Mouse (Mus musculus): Measurements from ENCODE around the gene Vps52.

Gene Vps52

GRCm38 (mm10) chr17:33920282-33921097 lies 35.1 kb upstream of the Vps52 start:
- DNase-seq = peak; percentile 80

DNA sequence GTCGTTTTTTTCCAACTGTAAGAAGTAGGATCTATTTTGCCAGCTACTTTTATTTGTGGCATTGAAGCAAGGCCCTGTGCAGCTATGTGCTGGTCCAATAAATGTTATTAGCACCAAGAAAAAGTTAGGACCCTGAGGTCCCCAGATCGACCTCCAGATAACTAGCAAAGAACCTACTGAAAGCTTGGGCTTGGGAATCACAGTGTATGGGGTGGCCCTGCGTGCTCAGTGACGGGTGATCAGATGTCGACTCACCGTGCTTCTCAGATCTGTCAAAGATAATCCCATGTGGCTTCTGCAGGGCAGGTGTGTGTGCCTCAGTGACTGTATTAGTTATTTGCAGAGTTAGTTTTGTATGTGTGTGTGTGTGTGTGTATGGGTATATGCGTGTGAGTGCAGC lies 34.3 kb upstream of the Vps52 start:
- no peak for DNase-seq

DNA sequence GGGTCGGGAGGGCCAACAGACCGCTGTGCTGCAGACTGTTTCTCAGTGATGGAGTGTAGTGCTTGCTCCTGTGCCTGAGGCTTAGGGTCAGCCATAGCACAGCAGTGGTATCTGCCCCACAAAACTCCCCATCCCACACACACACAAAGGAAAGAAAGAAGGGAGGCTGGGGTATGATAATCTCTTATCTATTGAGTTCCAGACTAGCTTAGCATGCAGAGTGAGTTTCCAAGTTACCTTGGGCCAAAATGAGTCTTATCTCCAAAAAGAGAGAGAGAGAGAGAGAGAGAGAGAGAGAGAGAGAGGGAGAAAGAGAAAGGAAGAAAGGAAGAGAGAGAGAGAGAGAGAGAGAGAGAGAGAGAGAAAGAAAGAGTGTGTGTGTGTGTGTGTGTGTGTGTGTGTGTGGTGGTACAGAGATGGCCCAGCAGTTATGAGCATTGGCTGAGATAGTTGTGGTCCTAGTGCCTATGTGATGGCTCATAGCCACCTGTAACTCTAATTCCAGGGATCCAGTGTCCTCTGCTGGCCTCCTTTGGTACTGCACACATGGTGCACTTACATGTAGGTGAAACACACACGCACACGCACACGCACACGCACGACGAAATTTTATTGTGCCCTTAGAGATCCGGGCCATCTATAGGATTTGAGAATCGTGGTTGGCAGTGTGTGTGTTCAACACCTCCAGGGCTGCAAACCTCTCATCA lies 30.9 kb upstream of the Vps52 start:
- peak; percentile 53 for DNase-seq

- DNase-seq = no peak
Measured at GRCm38 (mm10) chr17:33925406-33926116, 30.1 kb upstream of the Vps52 start.

DNA sequence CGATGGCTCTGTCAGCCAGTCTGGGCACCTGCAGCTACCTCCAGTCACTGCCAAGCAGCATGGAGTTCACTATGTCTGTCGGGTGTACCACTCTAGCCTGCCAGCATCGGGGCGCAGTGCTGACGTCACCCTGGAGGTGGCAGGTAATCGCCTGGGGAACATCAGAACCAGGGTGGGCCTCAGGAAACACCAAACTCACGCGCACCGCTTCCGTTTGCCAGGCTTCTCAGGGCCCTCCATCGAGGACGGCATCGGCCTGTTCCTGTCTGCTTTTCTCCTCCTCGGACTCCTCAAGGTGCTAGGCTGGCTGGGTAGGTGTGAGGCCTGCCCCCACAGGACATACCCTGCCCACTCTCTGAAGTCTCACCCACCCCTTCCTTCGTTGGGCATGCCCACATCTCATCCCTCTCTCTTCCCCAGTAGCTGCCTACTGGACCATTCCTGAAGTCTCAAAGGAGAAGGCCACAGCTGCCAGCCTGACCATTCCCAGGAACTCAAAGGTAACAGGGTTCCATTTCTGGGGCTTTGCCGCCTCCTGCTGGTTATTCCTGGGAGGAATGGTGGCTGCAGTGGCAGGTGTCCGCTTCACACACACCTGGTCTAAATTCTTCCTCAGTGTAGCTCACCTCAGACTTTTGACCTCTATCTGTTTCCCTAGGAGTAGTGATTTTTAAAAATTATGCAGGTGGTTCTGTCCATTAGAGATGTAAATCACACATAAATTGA lies 29.2 kb upstream of the Vps52 start:
- no peak for DNase-seq

GRCm38 (mm10) chr17:33928251-33928947 lies 27.2 kb upstream of the Vps52 start:
- no peak for DNase-seq

- peak; percentile 95 for DNase-seq
Measured at GRCm38 (mm10) chr17:33929371-33930279, 26.0 kb upstream of the Vps52 start, which contains the start of gene Rgl2. Rgl2 (plus strand) TSS chr17:33929543.

DNA sequence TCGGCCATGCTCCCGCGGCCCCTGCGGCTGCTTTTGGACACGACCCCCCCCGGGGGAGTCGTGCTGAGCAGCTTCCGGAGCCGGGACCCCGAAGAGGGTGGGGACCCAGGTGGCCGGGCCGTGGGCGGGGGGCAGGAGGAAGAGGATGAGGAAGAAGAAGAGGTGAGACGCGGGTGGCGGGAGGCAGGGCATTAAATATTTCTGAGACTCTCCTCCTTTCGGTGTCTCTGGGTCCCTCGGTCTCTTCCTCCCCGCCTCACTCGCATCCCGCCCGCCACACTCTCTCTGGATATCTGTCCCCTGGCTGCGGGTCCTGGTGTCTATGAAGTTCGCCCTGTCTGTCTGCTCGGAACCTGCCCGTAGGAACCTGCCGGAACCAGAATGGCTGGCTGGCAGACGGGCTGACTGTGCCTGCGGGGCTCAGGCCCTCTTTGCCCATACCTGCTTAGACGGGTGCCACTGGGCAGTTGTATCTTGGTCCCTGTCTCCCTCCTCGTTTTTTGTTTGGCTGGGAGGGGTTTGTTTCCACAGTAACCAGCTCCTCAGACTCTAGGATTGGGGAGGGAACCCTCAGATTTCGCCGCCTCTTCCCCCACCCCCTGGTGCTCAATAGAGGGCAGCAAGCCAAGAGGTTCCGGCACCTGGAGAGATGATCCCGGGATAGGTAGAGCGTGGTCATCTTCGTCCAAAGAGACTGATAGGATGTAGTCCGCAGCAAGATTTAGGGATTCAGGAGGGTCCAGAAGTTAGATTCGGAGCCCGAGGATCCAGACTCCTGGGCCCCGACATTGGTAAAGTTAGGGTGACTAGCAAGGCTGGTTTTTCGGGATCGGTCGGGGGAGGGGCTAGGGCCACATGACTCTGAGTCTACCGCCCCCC lies 25.1 kb upstream of the Vps52 start:
- DNase-seq = peak; percentile 43

- no peak for DNase-seq
Measured at GRCm38 (mm10) chr17:33931159-33931866, 24.3 kb upstream of the Vps52 start.

- DNase-seq = no peak
Measured at GRCm38 (mm10) chr17:33931947-33932346, 23.7 kb upstream of the Vps52 start.

GRCm38 (mm10) chr17:33932448-33932847 lies 23.2 kb upstream of the Vps52 start:
- DNase-seq = no peak

GRCm38 (mm10) chr17:33932970-33933369 lies 22.6 kb upstream of the Vps52 start:
- no peak for DNase-seq

DNA sequence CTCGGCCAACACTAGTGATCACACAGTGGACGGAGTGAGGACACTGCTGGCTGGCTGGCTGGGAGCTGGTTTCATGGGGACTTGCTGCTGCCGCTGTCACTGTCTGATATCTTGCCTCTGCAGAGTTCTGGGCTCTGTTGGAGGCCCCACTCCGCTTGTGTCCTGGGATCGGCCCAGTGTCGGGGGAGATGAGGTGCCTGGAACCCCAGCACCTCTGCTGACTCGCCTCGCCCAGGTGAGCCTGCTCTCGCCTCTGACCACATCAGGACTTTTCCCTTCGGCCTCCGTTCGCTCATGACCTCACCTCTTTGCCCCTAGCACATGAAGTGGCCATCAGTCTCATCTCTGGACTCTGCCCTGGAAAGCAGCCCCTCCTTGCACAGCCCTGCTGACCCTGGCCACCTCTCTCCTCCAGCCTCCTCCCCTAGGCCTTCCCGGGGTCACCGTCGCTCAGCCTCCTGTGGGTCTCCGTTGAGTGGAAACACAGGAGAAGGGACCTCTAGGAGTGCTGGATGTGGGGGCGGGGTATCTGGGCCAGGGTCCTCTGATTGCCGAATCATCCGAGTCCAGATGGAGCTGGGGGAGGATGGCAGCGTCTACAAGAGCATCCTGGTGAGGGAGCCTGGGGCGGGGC lies 20.1 kb upstream of the Vps52 start:
- no peak for DNase-seq

DNA sequence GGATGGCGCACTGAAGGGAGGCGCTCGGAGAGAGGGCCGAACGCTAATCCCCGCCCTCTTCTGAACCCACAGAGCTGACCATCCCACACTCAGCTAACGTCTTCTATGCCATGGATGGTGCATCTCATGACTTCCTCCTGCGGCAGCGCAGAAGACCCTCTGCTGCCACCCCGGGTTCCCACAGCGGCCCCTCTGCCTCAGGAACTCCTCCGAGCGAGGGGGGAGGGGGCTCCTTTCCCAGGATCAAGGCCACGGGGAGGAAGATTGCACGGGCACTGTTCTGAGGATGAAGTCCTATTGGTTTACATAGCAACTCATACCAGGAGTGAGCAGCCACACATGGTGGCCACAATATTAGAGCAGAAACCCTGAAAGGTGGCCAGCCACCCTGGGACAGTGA lies 18.6 kb upstream of the Vps52 start:
- DNase-seq = no peak

GRCm38 (mm10) chr17:33938783-33939182 lies 16.8 kb upstream of the Vps52 start:
- no peak for DNase-seq

DNA sequence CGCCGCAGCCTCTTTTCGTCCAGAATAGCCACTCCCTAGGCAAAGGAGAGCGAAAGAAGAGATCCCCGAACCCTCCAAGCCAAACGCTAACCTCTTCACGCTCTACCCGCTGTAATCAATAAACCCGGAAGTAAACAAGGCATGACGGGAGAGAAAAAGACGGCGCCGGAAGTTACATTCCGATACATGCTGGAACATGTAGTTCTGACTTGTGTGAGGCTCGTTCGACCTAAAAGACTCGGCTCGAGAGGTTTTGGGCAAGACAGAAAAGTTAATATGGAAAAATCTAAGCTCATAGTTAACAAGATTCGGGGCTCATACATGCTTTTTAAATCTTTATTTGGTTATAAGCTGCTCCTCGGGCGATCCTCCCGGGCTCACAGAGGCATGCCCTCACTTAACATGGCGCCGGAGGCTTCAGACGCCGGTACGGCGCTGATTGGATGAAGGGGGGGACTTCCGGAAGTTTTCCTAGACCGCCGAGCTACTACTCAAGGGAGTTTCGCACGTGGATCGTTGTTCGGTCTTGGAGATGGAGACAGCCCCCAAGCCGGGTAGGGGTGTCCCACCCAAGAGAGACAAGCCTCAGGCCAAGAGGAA lies 15.3 kb upstream of the Vps52 start, which contains the start of the genes Pfdn6 and Wdr46:
Pfdn6 (minus strand) TSS at position 138 of the 600 bp plus-strand sequence.
Wdr46 (plus strand) TSS at position 455 of the 600 bp plus-strand sequence.
- peak; percentile 83 for DNase-seq

DNA sequence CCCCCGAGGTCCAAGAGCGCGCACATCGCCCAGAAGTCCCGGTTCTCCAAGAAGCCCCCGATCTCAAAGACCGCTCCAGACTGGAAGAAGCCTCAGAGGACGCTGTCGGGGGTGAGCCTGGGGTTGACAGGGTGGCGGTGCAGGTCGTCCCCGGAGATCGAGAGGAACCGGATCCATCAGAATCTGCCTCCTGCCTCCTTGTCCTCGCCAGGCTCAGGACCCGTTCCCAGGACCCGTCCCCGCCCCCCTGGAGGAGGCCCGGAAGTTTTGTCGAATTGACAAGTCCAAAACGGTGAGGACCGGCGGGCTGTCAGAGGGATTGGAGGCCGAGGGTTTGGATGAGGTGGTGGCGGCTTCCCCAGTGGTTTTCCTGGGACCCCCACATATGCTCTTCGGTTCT lies 14.6 kb upstream of the Vps52 start:
- no peak for DNase-seq

- DNase-seq = no peak
Measured at GRCm38 (mm10) chr17:33941381-33941780, 14.2 kb upstream of the Vps52 start.
